Mouse (Mus musculus): Measurements from ENCODE around the gene Eef1akmt2.

Eef1akmt2 gene

GRCm38 (mm10) chr7:132786522-132786921, 66.0 kb downstream of the Eef1akmt2 start:
- DNase-seq: no peak

GRCm38 (mm10) chr7:132786011-132786410, 66.5 kb downstream of the Eef1akmt2 start:
- DNase-seq: no peak

- no peak for DNase-seq
These were observed 68.4 kb downstream of the Eef1akmt2 start for GRCm38 (mm10) chr7:132784101-132784500.

- DNase-seq: no peak
These were observed 70.6 kb downstream of the Eef1akmt2 start for GRCm38 (mm10) chr7:132781850-132782249.

- no peak for DNase-seq
These were observed 71.2 kb downstream of the Eef1akmt2 start for GRCm38 (mm10) chr7:132781130-132781814.

- peak; percentile 58 for DNase-seq
These were observed 71.9 kb downstream of the Eef1akmt2 start for GRCm38 (mm10) chr7:132780611-132781010.

- no peak for DNase-seq
These were observed 73.8 kb downstream of the Eef1akmt2 start for GRCm38 (mm10) chr7:132778630-132779029.

GRCm38 (mm10) chr7:132777728-132778453, 74.6 kb downstream of the Eef1akmt2 start:
- DNase-seq: no peak

Measured in lung, postnatal 36 days (tissue).